Comparison of ENCODE assay signal across 28 mouse cellular contexts in genomic region chr13:6446976-6447375, GRCm38 (mm10).
"Had no signal": no experiment of that assay in that cellular context is flagged by ENCODE, and none has a peak within 500 bp of the region (broad histone marks: within the 10 kb centered on the region; RNA-seq: fewer than 3 reads in every experiment).

No protein-coding gene starts in this region.

- H3K36me3 ChIP-seq: limb, embryonic 10.5 days; limb, embryonic 12.5 days; limb, embryonic 13.5 days; limb, embryonic 15.5 days; liver, embryonic 12.5 days; liver, embryonic 13.5 days; liver, embryonic 15.5 days; lung, embryonic 15.5 days; midbrain, embryonic 10.5 days; midbrain, embryonic 12.5 days; midbrain, embryonic 13.5 days; midbrain, embryonic 15.5 days; neural tube, embryonic 12.5 days had no signal

- DNase-seq: left cerebral cortex, postnatal 4 days; liver; liver, embryonic 13.5 days; liver, postnatal 0 days; lung, adult 18-20 months; lung, adult 2 months; lung, embryonic 14.5 days; lung, postnatal 10 days; lung, postnatal 14 days; lung, postnatal 36 days; lung, postnatal 4 days; midbrain, embryonic 14.5 days had no signal

- H3K4me1 ChIP-seq: limb, embryonic 10.5 days; limb, embryonic 12.5 days; limb, embryonic 13.5 days; limb, embryonic 15.5 days; liver, embryonic 12.5 days; liver, embryonic 13.5 days; liver, embryonic 15.5 days; lung, embryonic 15.5 days; megakaryocyte, embryonic 14.5 days; midbrain, embryonic 10.5 days; midbrain, embryonic 12.5 days; midbrain, embryonic 13.5 days; midbrain, embryonic 15.5 days; neural tube, embryonic 12.5 days had no signal

- H3K9ac ChIP-seq: limb, embryonic 12.5 days; limb, embryonic 13.5 days; limb, embryonic 15.5 days; liver, embryonic 12.5 days; liver, embryonic 13.5 days; liver, embryonic 14.5 days; liver, embryonic 15.5 days; liver, postnatal 0 days; lung, embryonic 14.5 days; lung, embryonic 15.5 days; midbrain, embryonic 12.5 days; midbrain, embryonic 13.5 days; midbrain, embryonic 15.5 days; neural tube, embryonic 12.5 days had no signal

- H3K27ac ChIP-seq: limb, embryonic 10.5 days; limb, embryonic 12.5 days; limb, embryonic 13.5 days; limb, embryonic 15.5 days; liver, embryonic 12.5 days; liver, embryonic 13.5 days; liver, embryonic 14.5 days; liver, embryonic 15.5 days; lung, embryonic 15.5 days; macrophage; midbrain, embryonic 10.5 days; midbrain, embryonic 12.5 days; midbrain, embryonic 13.5 days; midbrain, embryonic 15.5 days; neural tube, embryonic 12.5 days had no signal

- H3K27me3 ChIP-seq: limb, embryonic 12.5 days; limb, embryonic 15.5 days; liver, embryonic 12.5 days; liver, embryonic 13.5 days; liver, embryonic 15.5 days; lung, embryonic 15.5 days; megakaryocyte, embryonic 14.5 days; midbrain, embryonic 12.5 days; midbrain, embryonic 13.5 days; midbrain, embryonic 15.5 days; neural tube, embryonic 12.5 days had no signal

- H3K4me3 ChIP-seq: limb, embryonic 10.5 days; limb, embryonic 12.5 days; limb, embryonic 13.5 days; limb, embryonic 15.5 days; liver, embryonic 12.5 days; liver, embryonic 13.5 days; liver, embryonic 15.5 days; lung, embryonic 15.5 days; megakaryocyte, embryonic 14.5 days; midbrain, embryonic 10.5 days; midbrain, embryonic 12.5 days; midbrain, embryonic 13.5 days; midbrain, embryonic 15.5 days; myocyte; neural tube, embryonic 12.5 days had no signal
